Mouse (Mus musculus): Measurements from ENCODE around the gene Pcid2. TPM values are rescaled to one million over a fixed set of nuclear protein-coding genes. Genes with fewer than 3 reads are reported as not detected.

The Pcid2 gene
- polyA plus RNA-seq, 1 experiment from 2014 or later: 13.9 TPM

GRCm38 (mm10) chr8:13027615-13028014 is 77.6 kb downstream of the Pcid2 start:
- WGBS: 77% methylated on average over 5 of the region's 5 CpGs
- Histone ChIP-seq H3K9ac (ENCODE audit: low read length) (no peak overlapping the region), H3K27ac (replicated peaks) (no peak overlapping the region), H3K27me3 (ENCODE audit: control insufficient read depth, insufficient read depth, low read length) (no peaks in the 10 kb centered on the region), H3K4me1 (replicated peaks; ENCODE audit: control insufficient read depth, insufficient read depth) (no peaks in the 10 kb centered on the region), H3K36me3 (ENCODE audit: control insufficient read depth, insufficient read depth, low read length) (no peaks in the 10 kb centered on the region), H3K4me2 (replicated peaks; ENCODE audit: low read depth) (no peak overlapping the region), H3K9me3 (ENCODE audit: control insufficient read depth, low read length) (no peaks in the 10 kb centered on the region), H3K4me3 (ENCODE audit: low read depth, low read length) (no peak overlapping the region)
- DNase-seq (ENCODE audit: low spot score) (no peak), ATAC-seq (ENCODE audit: low FRiP score, low TSS enrichment) (no peak)
- TF ChIP-seq EP300 (optimal IDR thresholded peaks at IDR 0.05) (no peak), CTCF (IDR thresholded peaks at IDR 0.05; ENCODE audit: low read depth) (no peak)

Small RNA genes lying within 50 kb of the gene (microRNA-seq; reads per million reads assigned to microRNA genes)
- not detected for gene Mir7065

Other genes starting within 250 kb of the Pcid2 start
- 9.6 TPM in 2 replicates for gene Mcf2l, start 231.7 kb downstream of the Pcid2 start, polyA plus RNA-seq (2015; fragmentation: Nextera tagmentation; extraction: Ambion mirVana)
- gene F7, start 79.4 kb downstream of the Pcid2 start, polyA plus RNA-seq (2015; fragmentation: Nextera tagmentation; extraction: Ambion mirVana): 0.12 TPM in 1 of 2 replicates, not detected in the other
- gene F10, start 68.2 kb downstream of the Pcid2 start, polyA plus RNA-seq (2015; fragmentation: Nextera tagmentation; extraction: Ambion mirVana): 1.1 and 1.9 TPM in 2 replicates
- 6.7 and 7.4 TPM in 2 replicates for gene Proz, start 44.5 kb downstream of the Pcid2 start, polyA plus RNA-seq (2015; fragmentation: Nextera tagmentation; extraction: Ambion mirVana)
- gene Cul4a, start 162 bp upstream of the Pcid2 start, polyA plus RNA-seq (2015; fragmentation: Nextera tagmentation; extraction: Ambion mirVana): 47.1 and 52.6 TPM in 2 replicates
- 260 and 278 TPM in 2 replicates for gene Lamp1, start 53.7 kb upstream of the Pcid2 start, polyA plus RNA-seq (2015; fragmentation: Nextera tagmentation; extraction: Ambion mirVana)
- gene Grtp1, start 95.2 kb upstream of the Pcid2 start, polyA plus RNA-seq (2015; fragmentation: Nextera tagmentation; extraction: Ambion mirVana): 30.6 and 31.8 TPM in 2 replicates
- 0.42 and 0.50 TPM in 2 replicates for gene Adprhl1, start 148.7 kb upstream of the Pcid2 start, polyA plus RNA-seq (2015; fragmentation: Nextera tagmentation; extraction: Ambion mirVana)
- gene Dcun1d2, start 182.7 kb upstream of the Pcid2 start, polyA plus RNA-seq (2015; fragmentation: Nextera tagmentation; extraction: Ambion mirVana): 9.6 and 9.9 TPM in 2 replicates
- 14.7 and 15.5 TPM in 2 replicates for gene Tmco3, start 182.7 kb upstream of the Pcid2 start, polyA plus RNA-seq (2015; fragmentation: Nextera tagmentation; extraction: Ambion mirVana)
- gene Tfdp1, start 233.3 kb upstream of the Pcid2 start, polyA plus RNA-seq (2015; fragmentation: Nextera tagmentation; extraction: Ambion mirVana): 65.8 and 69.3 TPM in 2 replicates

Measured in stomach, postnatal 0 days (tissue).